Mouse (Mus musculus) kidney, embryonic 15.5 days (tissue): Measurements from ENCODE around the gene Clta. TPM values are rescaled to one million over a fixed set of nuclear protein-coding genes. Genes with fewer than 3 reads are reported as not detected.
A peak's percentile ranks its signal among the peaks of the same experiment; 100 is the strongest.

Experiments
- ATAC-seq: fragments of 200-750 bp; cut with Nextera tagmentation; replicated peaks from 2 replicates; pipeline ENCODE4 v1.8.0; 2017; ENCODE audit warnings: moderate TSS enrichment; ENCODE audit not compliant: low FRiP score
- H3K27ac ChIP-seq: fragments of 300-500 bp; sonication (generic); 2 replicates; pipeline ENCODE4 v1.5.1; 2015; ENCODE audit warnings: mild to moderate bottlenecking, inconsistent platforms
- H3K27me3 ChIP-seq: fragments of 300-500 bp; sonication (generic); 2 replicates; pipeline ENCODE4 v1.6.1; 2015; ENCODE audit warnings: inconsistent platforms
- H3K36me3 ChIP-seq: fragments of 300-500 bp; sonication (generic); 2 replicates; pipeline ENCODE4 v1.6.1; 2015; ENCODE audit warnings: inconsistent platforms
- H3K4me1 ChIP-seq: fragments of 300-500 bp; sonication (generic); 2 replicates; pipeline ENCODE4 v1.6.1; 2015; ENCODE audit warnings: inconsistent platforms
- H3K4me2 ChIP-seq: fragments of 300-500 bp; sonication (generic); 2 replicates; pipeline ENCODE4 v1.6.1; 2015; ENCODE audit warnings: moderate library complexity, mild to moderate bottlenecking, inconsistent platforms
- H3K4me3 ChIP-seq: fragments of 300-500 bp; sonication (generic); replicated peaks from 2 replicates; pipeline ENCODE4 v1.5.1; 2015; ENCODE audit warnings: mild to moderate bottlenecking, inconsistent platforms
- H3K9ac ChIP-seq: fragments of 300-500 bp; sonication (generic); 2 replicates; pipeline ENCODE4 v1.6.1; 2015; ENCODE audit warnings: mild to moderate bottlenecking, inconsistent platforms
- H3K9me3 ChIP-seq: fragments of 300-500 bp; sonication (generic); replicated peaks from 2 replicates; pipeline ENCODE4 v1.6.1; 2016; ENCODE audit warnings: inconsistent platforms
- WGBS: fragments of 180-500 bp; shearing (Covaris S2); methylation state at CpG from one replicate; pipeline ENCODE4 v1.1.7; 2015; ENCODE audit warnings: mixed read lengths; 5-methylcytosine and 5-hydroxymethylcytosine counted together
- polyA plus RNA-seq: library from polyadenylated mRNA; unstranded; fragments of >200 nt; fragmentation: Nextera tagmentation; extraction: Ambion mirVana; gene quantifications from 2 replicates; pipeline ENCODE4 v1.2.1, GENCODE M21; 2015

The Clta gene
- polyA plus RNA-seq: 231 and 236 TPM in 2 replicates

DNA sequence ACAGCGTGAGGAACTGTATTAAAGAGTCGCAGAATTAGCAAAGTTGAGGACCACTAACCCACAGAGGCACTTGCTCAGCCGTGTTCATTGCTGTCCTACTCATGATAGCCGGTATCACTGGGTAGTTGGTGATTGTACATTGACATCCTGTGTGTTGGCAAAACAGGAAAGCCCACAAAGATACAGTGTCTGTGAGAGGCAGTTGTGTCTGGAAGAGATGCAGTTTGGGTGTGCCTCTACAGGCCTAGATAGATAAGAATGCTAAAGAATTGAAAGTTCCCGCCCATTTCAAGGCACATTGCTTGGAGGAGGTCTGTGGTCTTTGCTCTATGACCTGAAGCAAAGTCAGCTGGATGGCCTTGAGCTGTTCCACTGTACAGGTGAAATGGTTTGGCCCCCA is at the start of gene Clta:
Clta (plus strand) TSS at position 327 of the 400 bp plus-strand sequence.
- Histone ChIP-seq H3K4me1 (no peaks in the 10 kb centered on the region), H3K9ac (no peak within 1 kb of the TSS), H3K27ac (no peak within 1 kb of the TSS), H3K4me3 (no peak within 1 kb of the TSS), H3K4me2 (no peak within 1 kb of the TSS), H3K9me3 (no peaks in the 10 kb centered on the region), H3K36me3 (no peaks in the 10 kb centered on the region), H3K27me3 (no peaks in the 10 kb centered on the region)
- no peak; the same call in 1 of the 2 replicates for ATAC-seq
- WGBS: 89% methylated on average over 5 of the region's 5 CpGs

DNA sequence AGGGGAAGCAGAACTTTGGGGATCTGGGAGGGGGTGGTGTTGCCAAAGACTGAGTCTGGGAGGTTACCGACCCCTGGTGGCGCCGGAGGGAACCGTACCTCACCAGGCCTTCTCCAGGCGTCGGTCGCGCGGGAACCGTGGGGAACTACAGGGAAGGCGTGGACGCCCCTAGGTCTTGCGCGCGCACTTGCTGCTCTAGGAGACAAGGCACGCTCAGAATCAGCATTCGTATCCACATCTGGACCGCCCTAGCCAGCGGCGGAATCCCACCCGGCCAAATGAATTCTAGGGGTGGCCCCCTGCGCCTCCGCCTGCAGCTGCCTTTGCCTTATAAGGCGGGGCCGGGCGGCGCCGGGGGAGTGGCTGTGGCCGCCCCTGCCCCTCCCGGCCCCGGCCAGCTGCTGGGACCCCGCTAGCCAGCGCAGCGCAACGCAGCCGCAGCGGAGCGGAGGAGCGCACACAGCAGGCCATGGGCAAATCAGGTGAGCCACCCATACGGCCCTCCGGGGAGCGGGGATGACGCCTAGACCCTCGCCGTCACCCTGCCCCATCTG is 46.9 kb upstream of the Clta start, which contains the start of gene Glipr2:
Glipr2 (plus strand) TSS at position 110 of the 554 bp plus-strand sequence.
- H3K4me3 ChIP-seq: peak within 1 kb of the TSS; percentile 76
- H3K27me3 ChIP-seq: peaks cover 13% of the 10 kb centered on the region
- peak within 1 kb of the TSS; percentile 68 for H3K9ac ChIP-seq
- H3K27ac ChIP-seq: peak within 1 kb of the TSS; percentile 84
- no peaks in the 10 kb centered on the region for H3K9me3 ChIP-seq
- WGBS: under 1% methylated on average over 45 of the region's 45 CpGs
- H3K36me3 ChIP-seq: no peaks in the 10 kb centered on the region
- peak; percentile 92 for ATAC-seq
- H3K4me2 ChIP-seq: peak within 1 kb of the TSS; percentile 98
- peaks cover 30% of the 10 kb centered on the region for H3K4me1 ChIP-seq

DNA sequence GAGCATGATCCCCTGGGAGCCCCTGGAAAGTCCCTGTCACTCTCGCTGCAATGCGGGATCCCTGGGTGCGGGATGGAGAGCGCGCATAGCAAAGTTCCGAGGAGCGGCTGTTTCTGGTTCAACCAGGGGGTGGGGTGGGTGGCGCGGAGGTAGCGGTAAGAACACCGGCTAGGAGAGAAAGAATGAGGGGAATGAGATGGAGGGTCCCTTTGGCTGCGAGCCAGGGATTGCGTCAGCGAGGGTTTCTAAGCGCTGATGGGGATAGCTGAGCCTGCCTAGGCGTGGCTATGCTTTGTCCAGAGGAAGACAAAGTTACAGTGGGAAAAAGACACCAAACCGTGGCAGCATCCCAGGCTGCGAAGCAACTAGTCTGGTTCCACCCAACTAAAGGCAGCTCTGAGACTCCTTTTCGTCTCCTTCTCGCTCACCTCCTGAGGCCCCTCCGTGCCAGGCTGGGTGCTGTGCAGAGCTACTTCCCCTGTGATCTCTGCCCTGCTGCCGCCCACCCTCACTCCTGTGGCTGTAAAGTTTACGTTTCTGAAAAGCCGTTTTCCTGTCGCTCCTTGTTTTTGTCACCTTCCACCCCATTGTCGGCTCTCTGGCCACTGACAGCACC is 46.3 kb upstream of the Clta start:
- H3K9me3 ChIP-seq: no peaks in the 10 kb centered on the region
- ATAC-seq: peak; percentile 68
- peak overlapping the region; percentile 68 for H3K9ac ChIP-seq
- H3K4me2 ChIP-seq: peak overlapping the region; percentile 98
- peak overlapping the region; percentile 84 for H3K27ac ChIP-seq
- peak overlapping the region; percentile 76 for H3K4me3 ChIP-seq
- WGBS: under 1% methylated on average over 26 of the region's 26 CpGs
- H3K36me3 ChIP-seq: no peaks in the 10 kb centered on the region
- H3K27me3 ChIP-seq: peaks cover 13% of the 10 kb centered on the region
- peaks cover 30% of the 10 kb centered on the region for H3K4me1 ChIP-seq

DNA sequence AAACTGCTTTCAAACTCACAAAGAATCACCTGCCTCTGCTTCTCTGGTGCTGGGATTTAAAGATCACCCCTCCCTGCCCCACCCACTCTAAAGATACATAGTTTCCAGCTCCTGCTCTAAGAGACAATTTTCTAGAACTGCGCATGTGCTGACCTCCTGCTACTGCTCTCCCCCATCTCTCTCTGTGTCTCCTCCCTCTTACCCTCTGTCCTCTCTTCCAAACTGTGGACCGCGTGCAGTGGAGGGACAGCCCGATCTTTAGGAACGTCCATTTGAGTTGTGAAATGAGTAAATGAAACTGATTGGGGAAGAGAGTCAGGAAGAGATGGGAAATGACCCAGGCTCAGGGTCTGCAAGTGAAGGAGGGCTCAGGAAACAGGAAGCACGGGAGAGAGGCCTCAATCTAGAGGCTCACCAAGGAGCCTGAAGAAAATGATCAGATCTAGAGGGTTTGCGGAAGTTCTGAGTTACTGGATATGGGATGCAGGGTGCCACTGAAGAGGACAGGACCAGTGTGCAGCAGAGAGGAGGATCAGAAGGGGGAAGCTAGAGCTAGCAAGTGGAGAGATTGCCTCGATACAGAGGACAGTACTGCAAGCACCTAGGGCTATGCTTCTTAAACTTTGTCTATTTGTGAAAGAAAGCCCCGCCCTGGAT is 44.6 kb upstream of the Clta start:
- peaks cover 37% of the 10 kb centered on the region for H3K4me1 ChIP-seq
- peak overlapping the region; percentile 9; the same call in 1 of the 2 replicates for H3K27ac ChIP-seq
- H3K36me3 ChIP-seq: no peaks in the 10 kb centered on the region
- no peak overlapping the region for H3K9ac ChIP-seq
- H3K9me3 ChIP-seq: no peaks in the 10 kb centered on the region
- ATAC-seq: no peak
- WGBS: 57% methylated on average over 9 of the region's 9 CpGs
- H3K4me2 ChIP-seq: peak overlapping the region; percentile 98
- peaks cover 13% of the 10 kb centered on the region for H3K27me3 ChIP-seq
- 0 out of 2 replicates have a peak overlapping the region, but pooled peaks have one; percentile 2 for H3K4me3 ChIP-seq

GRCm38 (mm10) chr4:43960207-43960606 is 44.0 kb upstream of the Clta start:
- Histone ChIP-seq H3K27ac (no peak overlapping the region), H3K36me3 (no peaks in the 10 kb centered on the region), H3K4me2 (no peak overlapping the region), H3K4me3 (no peak overlapping the region), H3K9me3 (no peaks in the 10 kb centered on the region), H3K9ac (no peak overlapping the region), H3K27me3 (peaks cover 13% of the 10 kb centered on the region), H3K4me1 (peaks cover 42% of the 10 kb centered on the region)
- ATAC-seq: no peak
- WGBS: 86% methylated on average over 6 of the region's 6 CpGs

GRCm38 (mm10) chr4:43964326-43964833 is 39.9 kb upstream of the Clta start:
- no peak overlapping the region for H3K4me2 ChIP-seq
- H3K27ac ChIP-seq: no peak overlapping the region
- ATAC-seq: no peak
- no peaks in the 10 kb centered on the region for H3K27me3 ChIP-seq
- no peaks in the 10 kb centered on the region for H3K36me3 ChIP-seq
- peaks cover 35% of the 10 kb centered on the region for H3K4me1 ChIP-seq
- no peaks in the 10 kb centered on the region for H3K9me3 ChIP-seq
- WGBS: 47% methylated on average over 2 of the region's 2 CpGs
- H3K4me3 ChIP-seq: no peak overlapping the region
- no peak overlapping the region for H3K9ac ChIP-seq

DNA sequence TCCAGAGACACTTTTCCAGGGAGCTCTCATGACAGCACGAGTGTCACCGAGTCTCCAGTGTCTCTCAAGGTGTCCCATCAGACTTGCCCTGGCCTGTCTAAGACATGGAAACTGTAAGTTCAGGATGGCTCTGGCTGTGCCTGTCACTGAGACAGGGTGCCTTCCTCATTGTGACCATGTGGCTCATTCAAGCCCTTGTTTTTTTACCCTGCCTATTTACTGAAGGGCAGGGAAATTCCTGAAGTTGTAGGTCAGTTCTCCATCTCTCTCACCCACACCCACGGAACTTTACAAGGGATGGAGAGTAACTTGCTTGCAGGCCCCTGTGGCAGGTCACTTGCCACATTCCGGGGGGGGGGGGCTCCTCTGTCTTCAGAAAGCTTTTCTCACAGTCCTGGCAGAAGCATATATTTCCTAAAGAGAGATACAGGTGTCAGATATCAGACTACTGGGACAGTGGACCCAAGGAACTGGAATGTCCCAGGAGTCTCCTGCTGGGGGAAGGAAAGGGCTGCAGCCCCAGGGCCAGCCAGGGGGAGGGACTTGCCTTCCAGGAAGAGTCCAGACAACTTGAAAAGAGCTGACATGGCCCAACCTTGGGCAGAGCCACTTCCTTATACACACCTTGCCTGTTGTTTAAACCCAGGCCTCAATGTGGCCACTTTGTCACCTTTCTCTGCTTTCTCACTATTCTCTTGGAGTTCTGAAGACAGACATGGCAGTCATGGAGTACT is 39.1 kb upstream of the Clta start:
- no peak for ATAC-seq
- H3K27ac ChIP-seq: no peak overlapping the region
- 36% methylated on average over 4 of the region's 4 CpGs for WGBS

DNA sequence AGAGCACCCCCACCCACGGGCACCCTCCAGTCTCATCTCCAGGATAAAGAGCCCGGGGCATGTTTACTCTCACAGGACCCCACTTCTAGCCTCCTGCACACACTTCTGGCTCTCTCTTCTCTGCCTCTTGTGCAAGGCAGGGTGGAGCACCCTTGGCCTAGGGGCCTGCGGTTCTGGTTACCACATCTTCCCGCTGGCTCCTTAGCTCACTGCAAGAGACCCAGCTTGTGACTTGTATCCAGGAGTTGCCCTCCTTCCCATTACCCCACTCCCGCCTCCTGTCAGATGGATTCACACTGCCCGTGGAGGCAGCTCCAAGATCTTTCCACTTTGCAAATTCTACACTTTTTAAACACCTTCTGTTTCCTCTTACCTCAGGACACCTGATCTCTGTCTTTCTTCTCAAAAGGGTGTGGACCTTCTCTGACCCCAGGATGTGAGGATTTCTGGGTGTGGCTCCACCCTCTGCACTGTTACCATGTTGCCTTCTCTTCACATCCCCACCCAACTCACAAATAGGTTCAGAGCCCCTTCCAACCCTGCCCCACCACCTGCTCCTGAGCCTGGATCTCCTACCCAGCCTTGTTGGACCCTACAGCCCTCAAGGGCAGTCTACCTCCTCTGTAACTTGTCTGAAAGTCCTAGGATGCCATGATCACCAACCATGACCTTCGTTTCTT is 38.3 kb upstream of the Clta start:
- Histone ChIP-seq H3K27ac (no peak overlapping the region), H3K4me1 (peaks cover 34% of the 10 kb centered on the region), H3K9me3 (no peaks in the 10 kb centered on the region), H3K36me3 (no peaks in the 10 kb centered on the region), H3K27me3 (no peaks in the 10 kb centered on the region), H3K4me2 (no peak overlapping the region), H3K9ac (no peak overlapping the region), H3K4me3 (no peak overlapping the region)
- no peak for ATAC-seq
- WGBS: 80% methylated on average over 7 of the region's 7 CpGs

More for the DNA sequence above, 39.1 kb upstream of the Clta start:
- no peak overlapping the region for H3K4me3 ChIP-seq
- no peak overlapping the region for H3K9ac ChIP-seq
- peaks cover 34% of the 10 kb centered on the region for H3K4me1 ChIP-seq
- H3K9me3 ChIP-seq: no peaks in the 10 kb centered on the region
- no peaks in the 10 kb centered on the region for H3K27me3 ChIP-seq
- no peaks in the 10 kb centered on the region for H3K36me3 ChIP-seq
- H3K4me2 ChIP-seq: no peak overlapping the region

DNA sequence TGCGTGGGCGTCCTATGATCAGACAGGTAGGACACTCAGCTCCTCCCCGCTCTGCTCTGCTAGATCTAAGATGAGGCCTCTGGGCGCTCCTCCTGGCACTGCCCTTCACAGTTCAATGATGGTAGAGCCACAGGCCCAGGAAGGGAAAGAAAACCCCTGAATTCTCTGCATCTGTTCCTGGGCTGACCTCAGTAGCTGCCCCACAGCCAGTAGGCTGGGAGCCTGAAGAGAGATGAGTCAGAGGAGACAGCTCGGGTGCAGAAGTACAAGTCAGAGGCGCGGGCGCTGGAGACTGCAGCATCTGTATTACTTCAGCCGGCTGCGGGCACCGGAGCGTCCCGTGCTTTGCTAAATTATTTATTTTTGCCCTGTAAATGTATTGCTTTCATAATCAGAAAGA is 35.6 kb upstream of the Clta start:
- no peak overlapping the region for H3K4me3 ChIP-seq
- H3K36me3 ChIP-seq: no peaks in the 10 kb centered on the region
- H3K27ac ChIP-seq: peak overlapping the region; percentile 33; the same call in 1 of the 2 replicates
- ATAC-seq: no peak
- H3K27me3 ChIP-seq: no peaks in the 10 kb centered on the region
- no peaks in the 10 kb centered on the region for H3K9me3 ChIP-seq
- H3K4me1 ChIP-seq: peaks cover 52% of the 10 kb centered on the region
- H3K9ac ChIP-seq: no peak overlapping the region
- peak overlapping the region; percentile 17; the same call in 1 of the 2 replicates for H3K4me2 ChIP-seq
- WGBS: 45% methylated on average over 13 of the region's 13 CpGs

DNA sequence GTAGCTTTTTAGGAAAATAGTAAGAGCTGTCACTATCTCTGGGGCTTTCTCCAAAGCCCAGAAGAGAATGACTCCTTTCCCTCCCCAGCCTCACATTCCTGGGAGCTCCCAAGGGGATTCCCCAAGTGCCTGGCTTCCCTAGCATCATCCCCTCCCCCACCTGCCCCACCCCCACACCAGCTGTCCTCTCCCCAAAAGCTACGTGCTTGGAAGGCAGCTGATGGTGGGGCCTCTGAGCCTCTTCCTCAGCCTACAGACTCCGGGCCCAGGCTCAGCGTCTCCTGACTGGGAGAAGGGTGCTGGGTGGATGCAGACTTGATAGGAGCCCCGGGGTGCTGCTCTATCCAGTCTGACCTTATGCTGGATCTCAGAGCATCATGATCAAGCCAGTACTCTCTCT is 34.9 kb upstream of the Clta start:
- no peaks in the 10 kb centered on the region for H3K9me3 ChIP-seq
- no peaks in the 10 kb centered on the region for H3K36me3 ChIP-seq
- no peaks in the 10 kb centered on the region for H3K27me3 ChIP-seq
- no peak for ATAC-seq
- no peak overlapping the region for H3K9ac ChIP-seq
- 0 out of 2 replicates have a peak overlapping the region, but pooled peaks have one; percentile 41 for H3K27ac ChIP-seq
- H3K4me2 ChIP-seq: no peak overlapping the region
- peaks cover 49% of the 10 kb centered on the region for H3K4me1 ChIP-seq
- WGBS: 28% methylated on average over 4 of the region's 4 CpGs
- no peak overlapping the region for H3K4me3 ChIP-seq
